Mouse (Mus musculus) lung, postnatal 14 days (tissue): Measurements from ENCODE around the gene Ncor1.
"Not testable (repeated sequence)": the region's sequence is repeated elsewhere in the genome, so short reads cannot be mapped to it uniquely, and the experiment has no call there.

ENCODE experiments used
- DNase-seq: peaks from one replicate; pipeline ENCODE4 v3.0.0; 2021

Ncor1 gene

GRCm38 (mm10) chr11:62457891-62458270 lies 460 bp downstream of the Ncor1 start:
- no peak for DNase-seq

- peak; percentile 91 for DNase-seq
Measured at GRCm38 (mm10) chr11:62457241-62457890, 975 bp downstream of the Ncor1 start.

GRCm38 (mm10) chr11:62456483-62457172 lies 1.7 kb downstream of the Ncor1 start:
- DNase-seq = peak; percentile 36

GRCm38 (mm10) chr11:62456021-62456482 lies 2.3 kb downstream of the Ncor1 start:
- DNase-seq = no peak

GRCm38 (mm10) chr11:62455193-62455592 lies 3.1 kb downstream of the Ncor1 start:
- no peak for DNase-seq

GRCm38 (mm10) chr11:62448971-62449370 lies 9.4 kb downstream of the Ncor1 start:
- DNase-seq = no peak

GRCm38 (mm10) chr11:62445799-62446198 lies 12.5 kb downstream of the Ncor1 start:
- no peak for DNase-seq

GRCm38 (mm10) chr11:62440670-62441315 lies 17.5 kb downstream of the Ncor1 start:
- DNase-seq = no peak

- DNase-seq = no peak
Measured at GRCm38 (mm10) chr11:62432211-62432610, 26.1 kb downstream of the Ncor1 start.

- peak; percentile 37 for DNase-seq
Measured at GRCm38 (mm10) chr11:62427105-62427504, 31.2 kb downstream of the Ncor1 start.

GRCm38 (mm10) chr11:62426266-62426665 lies 32.1 kb downstream of the Ncor1 start:
- DNase-seq = peak; percentile 13

GRCm38 (mm10) chr11:62424525-62424924 lies 33.8 kb downstream of the Ncor1 start:
- DNase-seq = no peak

- no peak for DNase-seq
Measured at GRCm38 (mm10) chr11:62415026-62415425, 43.3 kb downstream of the Ncor1 start.

- DNase-seq = no peak
Measured at GRCm38 (mm10) chr11:62409611-62410010, 48.7 kb downstream of the Ncor1 start.

GRCm38 (mm10) chr11:62408848-62409247 lies 49.5 kb downstream of the Ncor1 start:
- DNase-seq = no peak

GRCm38 (mm10) chr11:62396405-62396804 lies 61.9 kb downstream of the Ncor1 start:
- DNase-seq = peak; percentile 53

- no peak for DNase-seq
Measured at GRCm38 (mm10) chr11:62388331-62388679, 70.0 kb downstream of the Ncor1 start.

- no peak for DNase-seq
Measured at GRCm38 (mm10) chr11:62387608-62388330, 70.6 kb downstream of the Ncor1 start.

- DNase-seq = not testable (repeated sequence)
Measured at GRCm38 (mm10) chr11:62377202-62377851, 81.0 kb downstream of the Ncor1 start.

- no peak for DNase-seq
Measured at GRCm38 (mm10) chr11:62371776-62372175, 86.6 kb downstream of the Ncor1 start.

- DNase-seq = no peak
Measured at GRCm38 (mm10) chr11:62369924-62370323, 88.4 kb downstream of the Ncor1 start.

- no peak for DNase-seq
Measured at GRCm38 (mm10) chr11:62366879-62367278, 91.5 kb downstream of the Ncor1 start.

- DNase-seq = no peak
Measured at GRCm38 (mm10) chr11:62355216-62355615, 103.1 kb downstream of the Ncor1 start.
